Mouse (Mus musculus): ENCODE results near the gene Msi1. TPM values are rescaled to one million over a fixed set of nuclear protein-coding genes. Genes with fewer than 3 reads are reported as not detected.
A peak's percentile ranks its signal among the peaks of the same experiment; 100 is the strongest.
"Not testable (repeated sequence)": the region's sequence is repeated elsewhere in the genome, so short reads cannot be mapped to it uniquely, and the experiment has no call there.

Msi1 gene
- total RNA-seq, 2 experiments from 2014 or later: 15.7 to 18.5 TPM

GRCm38 (mm10) chr5:115489699-115490637 lies 60.6 kb downstream of the Msi1 start:
- peak; percentile 87 to 88 for DNase-seq

GRCm38 (mm10) chr5:115490638-115491000 lies 61.2 kb downstream of the Msi1 start:
- DNase-seq: no peak

GRCm38 (mm10) chr5:115491076-115491475 lies 61.7 kb downstream of the Msi1 start:
- no peak for DNase-seq

GRCm38 (mm10) chr5:115491771-115492322 lies 62.4 kb downstream of the Msi1 start:
- peak; percentile 78 to 84 for DNase-seq

GRCm38 (mm10) chr5:115492711-115493335 lies 63.4 kb downstream of the Msi1 start:
- DNase-seq: peak; percentile 36 to 72

- DNase-seq: no peak
These were observed 64.0 kb downstream of the Msi1 start for GRCm38 (mm10) chr5:115493441-115493840.

GRCm38 (mm10) chr5:115495618-115496017 lies 66.2 kb downstream of the Msi1 start:
- DNase-seq: not testable (repeated sequence)

GRCm38 (mm10) chr5:115497033-115497432 lies 67.6 kb downstream of the Msi1 start:
- no peak for DNase-seq

- DNase-seq: no peak
These were observed 69.2 kb downstream of the Msi1 start for GRCm38 (mm10) chr5:115498307-115499240.

- DNase-seq: peak in 1 of 2 experiments; percentile 43
These were observed 71.1 kb downstream of the Msi1 start for GRCm38 (mm10) chr5:115500383-115500935.

- DNase-seq: no peak
These were observed 73.6 kb downstream of the Msi1 start for GRCm38 (mm10) chr5:115503035-115503434.

Other genes starting within 250 kb of the Msi1 start
- 10 to 100 TPM; 34.8 to 42.3 TPM for gene Cabp1, start 235.2 kb upstream of the Msi1 start, total RNA-seq (2021)
- gene Pop5, start 193.8 kb upstream of the Msi1 start, total RNA-seq (2021): 10 to 100 TPM; 76.3 to 85.9 TPM
- gene Rnf10, start 156.7 kb upstream of the Msi1 start, total RNA-seq (2021): 100 to 1,000 TPM; 232 to 275 TPM
- 10 to 100 TPM; 54.2 to 61.9 TPM for gene Coq5, start 149.9 kb upstream of the Msi1 start, total RNA-seq (2021)
- gene Dynll1, start 128.6 kb upstream of the Msi1 start, total RNA-seq (2021): 100 to 1,000 TPM; 211 to 322 TPM
- gene Srsf9, start 102.4 kb upstream of the Msi1 start, total RNA-seq (2021): 10 to 100 TPM; 73.7 to 77.0 TPM
- gene Gatc, start 88.4 kb upstream of the Msi1 start, total RNA-seq (2021): 10 to 100 TPM; 17.7 to 21.7 TPM
- 10 to 100 TPM; 32.4 to 47.5 TPM for gene Triap1, start 88.4 kb upstream of the Msi1 start, total RNA-seq (2021)
- 1,000 to 10,000 TPM; 1,319 to 1,418 TPM for gene Cox6a1, start 80.6 kb upstream of the Msi1 start, total RNA-seq (2021)
- not detected for gene Pla2g1b, start 36.7 kb downstream of the Msi1 start, total RNA-seq (2021)
- gene Sirt4, start 55.1 kb downstream of the Msi1 start, total RNA-seq (2021): 10 to 100 TPM; 20.8 to 22.6 TPM
- 10 to 100 TPM; 33.5 to 54.2 TPM for gene Pxn, start 77.1 kb downstream of the Msi1 start, total RNA-seq (2021)
- gene Rplp0, start 129.9 kb downstream of the Msi1 start, total RNA-seq (2021): 100 to 1,000 TPM; 829 to 906 TPM
- 10 to 100 TPM; 53.9 to 69.5 TPM for gene Gcn1l1, start 135.7 kb downstream of the Msi1 start, total RNA-seq (2021)
- 10 to 100 TPM; 62.9 to 68.8 TPM for gene Rab35, start 202.3 kb downstream of the Msi1 start, total RNA-seq (2021)